ENCODE assay signal across 9 mouse cellular contexts in genomic region chr19:34284383-34284782, GRCm38 (mm10). TPM values are rescaled to one million over a fixed set of nuclear protein-coding genes. Genes with fewer than 3 reads are reported as not detected.
DNase-seq lines count a peak whose midpoint lies in the region; ATAC-seq lines count a peak whose summit lies in the region.
"Had no signal": no experiment of that assay in that cellular context is flagged by ENCODE, and none has a peak within 500 bp of the region (broad histone marks: within the 10 kb centered on the region; RNA-seq: fewer than 3 reads in every experiment).

No protein-coding gene starts in this region.

- no peak for ATAC-seq in midbrain, embryonic 16.5 days
- no peak for ATAC-seq in midbrain, embryonic 15.5 days (replicated peaks)
- ATAC-seq in stomach, embryonic 15.5 days (ENCODE audit: insufficient read depth, low FRiP score, low read depth): no peak

- peak; percentile 24 for DNase-seq in embryo, embryonic 10.5 days (ENCODE audit: low spot score)
- no peak for DNase-seq in embryo, embryonic 9.5 days (ENCODE audit: extremely low spot score)
- DNase-seq in induced T-regulatory cell, adult 2 months (ENCODE audit: low read depth): peak; percentile 30
- DNase-seq in left cerebral cortex, adult 9 months (ENCODE audit: low spot score in 2 of 2): no peak
- DNase-seq in ovary, postnatal 14 days (ENCODE audit: low spot score): no peak

- no peak overlapping the region for H3K4me3 ChIP-seq in midbrain, embryonic 16.5 days (ENCODE audit: low read depth, low read length)
- H3K4me3 ChIP-seq in midbrain, embryonic 15.5 days: no peak overlapping the region
- no peak overlapping the region for H3K4me3 ChIP-seq in stomach, embryonic 15.5 days (replicated peaks)
- H3K4me3 ChIP-seq: neural tube, embryonic 12.5 days had no signal

- H3K4me1 ChIP-seq in midbrain, embryonic 16.5 days (ENCODE audit: control insufficient read depth, insufficient read depth, low read length): no peaks in the 10 kb centered on the region
- no peaks in the 10 kb centered on the region for H3K4me1 ChIP-seq in midbrain, embryonic 15.5 days
- peaks cover 3% of the 10 kb centered on the region; the same call in 1 of the 2 replicates for H3K4me1 ChIP-seq in stomach, embryonic 15.5 days
- H3K4me1 ChIP-seq: neural tube, embryonic 12.5 days had no signal

- no peaks in the 10 kb centered on the region for H3K27me3 ChIP-seq in midbrain, embryonic 16.5 days (ENCODE audit: control insufficient read depth, insufficient read depth, low read depth, low read length)
- H3K27me3 ChIP-seq in midbrain, embryonic 15.5 days (replicated peaks): no peaks in the 10 kb centered on the region
- H3K27me3 ChIP-seq in stomach, embryonic 15.5 days (replicated peaks): no peaks in the 10 kb centered on the region
- H3K27me3 ChIP-seq: neural tube, embryonic 12.5 days had no signal

- H3K4me2 ChIP-seq in midbrain, embryonic 16.5 days (ENCODE audit: low read length): 0 out of 2 replicates have a peak overlapping the region, but pooled peaks have one; percentile 11
- no peak overlapping the region for H3K4me2 ChIP-seq in midbrain, embryonic 15.5 days
- H3K4me2 ChIP-seq in stomach, embryonic 15.5 days: peak overlapping the region; percentile 23; the same call in 1 of the 2 replicates
- H3K4me2 ChIP-seq: neural tube, embryonic 12.5 days had no signal

- no peaks in the 10 kb centered on the region for H3K36me3 ChIP-seq in midbrain, embryonic 16.5 days (ENCODE audit: control insufficient read depth, insufficient read depth, low read length)
- no peaks in the 10 kb centered on the region for H3K36me3 ChIP-seq in midbrain, embryonic 15.5 days (replicated peaks)
- no peaks in the 10 kb centered on the region for H3K36me3 ChIP-seq in stomach, embryonic 15.5 days
- H3K36me3 ChIP-seq: neural tube, embryonic 12.5 days had no signal

- 68% methylated on average over 10 of the region's 10 CpGs for WGBS in midbrain, embryonic 16.5 days
- 70% methylated on average over 10 of the region's 10 CpGs for WGBS in midbrain, embryonic 15.5 days
- WGBS in stomach, embryonic 15.5 days: 56% methylated on average over 10 of the region's 10 CpGs

- no peak overlapping the region for H3K9ac ChIP-seq in midbrain, embryonic 16.5 days (ENCODE audit: low read depth, low read length)
- no peak overlapping the region for H3K9ac ChIP-seq in midbrain, embryonic 15.5 days
- H3K9ac ChIP-seq in stomach, embryonic 15.5 days: no peak overlapping the region
- H3K9ac ChIP-seq: neural tube, embryonic 12.5 days had no signal

- H3K27ac ChIP-seq in midbrain, embryonic 16.5 days (ENCODE audit: low read length): no peak overlapping the region
- no peak overlapping the region for H3K27ac ChIP-seq in midbrain, embryonic 15.5 days
- H3K27ac ChIP-seq in stomach, embryonic 15.5 days: no peak overlapping the region
- H3K27ac ChIP-seq: neural tube, embryonic 12.5 days had no signal

- H3K9me3 ChIP-seq in midbrain, embryonic 16.5 days (replicated peaks; ENCODE audit: control insufficient read depth, low read length, poor library complexity, severe bottlenecking): no peaks in the 10 kb centered on the region
- no peaks in the 10 kb centered on the region for H3K9me3 ChIP-seq in midbrain, embryonic 15.5 days
- no peaks in the 10 kb centered on the region for H3K9me3 ChIP-seq in stomach, embryonic 15.5 days
- H3K9me3 ChIP-seq: neural tube, embryonic 12.5 days had no signal

RNA-seq across cellular contexts. Expression of gene Fas, which starts 6.1 kb away (rescaled TPM):
- polyA plus RNA-seq in midbrain, embryonic 16.5 days (2015; fragmentation: Nextera tagmentation; extraction: Ambion mirVana): 0.60 and 1.5 TPM in 2 replicates
- 0.44 and 1.0 TPM in 2 replicates for polyA plus RNA-seq in midbrain, embryonic 15.5 days (2015; fragmentation: Nextera tagmentation; extraction: Ambion mirVana)
- polyA plus RNA-seq in stomach, embryonic 15.5 days (2015; fragmentation: Nextera tagmentation; extraction: Ambion mirVana): 4.9 TPM in 2 replicates

RNA-seq across cellular contexts. Expression of gene Acta2, which starts 29.0 kb away (rescaled TPM):
- 11.9 and 12.5 TPM in 2 replicates for polyA plus RNA-seq in midbrain, embryonic 16.5 days (2015; fragmentation: Nextera tagmentation; extraction: Ambion mirVana)
- polyA plus RNA-seq in midbrain, embryonic 15.5 days (2015; fragmentation: Nextera tagmentation; extraction: Ambion mirVana): 12.0 and 13.4 TPM in 2 replicates
- 1,795 and 1,820 TPM in 2 replicates for polyA plus RNA-seq in stomach, embryonic 15.5 days (2015; fragmentation: Nextera tagmentation; extraction: Ambion mirVana)

Comparison
In these comparisons a context has a peak if more than half of its experiments do, and no peak if none do; other contexts are left out.
1. DNase-seq: peak in embryo, embryonic 10.5 days (single experiment) and induced T-regulatory cell, adult 2 months (single experiment); none in embryo, embryonic 9.5 days (single experiment), left cerebral cortex, adult 9 months (0 of 2) and ovary, postnatal 14 days (single experiment).
2. RNA of gene Acta2, which starts 29.0 kb away (polyA plus RNA-seq): 1,795 to 1,820 TPM in stomach, embryonic 15.5 days; 12.0 to 13.4 TPM in midbrain, embryonic 15.5 days and 11.9 to 12.5 TPM in midbrain, embryonic 16.5 days; every median in the first group is over 100 times any median in the second.